Mouse (Mus musculus) C2C12 (cell line): ENCODE results near the gene Togaram1. TPM values are rescaled to one million over a fixed set of nuclear protein-coding genes. Genes with fewer than 3 reads are reported as not detected.

Source experiments
- H3K27me3 ChIP-seq: one replicate; pipeline ENCODE4 v1.6.1; 2011; ENCODE audit not compliant: control insufficient read depth, insufficient read depth, insufficient read length
- H3K36me3 ChIP-seq: one replicate; pipeline ENCODE4 v1.6.1; 2011; ENCODE audit not compliant: control insufficient read depth, insufficient read depth
- H3K4me3 ChIP-seq: one replicate; pipeline ENCODE4 v1.5.1; 2011; ENCODE audit warnings: mild to moderate bottlenecking, control low read depth; ENCODE audit not compliant: poor library complexity, insufficient read depth, severe bottlenecking
- H3K79me2 ChIP-seq: one replicate; pipeline ENCODE4 v1.6.1; 2011; ENCODE audit not compliant: control insufficient read depth, insufficient read depth
- H3K79me3 ChIP-seq: one replicate; pipeline ENCODE4 v1.6.1; 2011; ENCODE audit warnings: low read depth, control low read depth
- H3ac ChIP-seq: one replicate; pipeline ENCODE3; 2011; ENCODE audit warnings: low read depth; ENCODE audit not compliant: control insufficient read depth, insufficient read length
- CEBPB ChIP-seq: IDR thresholded peaks from one replicate; pipeline ENCODE4 v1.6.1; 2011; ENCODE audit warnings: low read depth, mild to moderate bottlenecking, control low read depth, moderate library complexity
- CTCF ChIP-seq: IDR thresholded peaks from one replicate; pipeline ENCODE4 v1.5.1; 2011; ENCODE audit not compliant: control insufficient read depth, insufficient read depth, insufficient read length
- FOSL1 ChIP-seq: IDR thresholded peaks from one replicate; pipeline ENCODE4 v1.8.0; 2011; ENCODE audit warnings: mild to moderate bottlenecking, low read length; ENCODE audit not compliant: poor library complexity, insufficient read depth, severe bottlenecking
- MAX ChIP-seq: IDR thresholded peaks from one replicate; pipeline ENCODE4 v1.6.1; 2011; ENCODE audit warnings: mild to moderate bottlenecking, control low read depth
- MYOD1 ChIP-seq: IDR thresholded peaks from one replicate; pipeline ENCODE4 v1.6.1; 2011; ENCODE audit warnings: low read depth; ENCODE audit not compliant: control insufficient read depth, insufficient read length
- MYOG ChIP-seq: IDR thresholded peaks from one replicate; pipeline ENCODE4 v1.6.1; 2011; ENCODE audit not compliant: control insufficient read depth, insufficient read length; ENCODE audit errors: extremely low read depth
- USF1 ChIP-seq: IDR thresholded peaks from one replicate; pipeline ENCODE4 v1.6.1; 2011; ENCODE audit warnings: low read depth, mild to moderate bottlenecking, control low read depth, moderate library complexity
- polyA plus RNA-seq: library from polyadenylated mRNA; unstranded; fragments of >200 nt; fragmentation: generic; extraction: Trizol; gene quantifications from one replicate; pipeline ENCODE4 v1.2.1, GENCODE M21; 2012; ENCODE audit warnings: missing spikeins

Togaram1 gene
- polyA plus RNA-seq, 1 experiment = 3.9 TPM

DNA sequence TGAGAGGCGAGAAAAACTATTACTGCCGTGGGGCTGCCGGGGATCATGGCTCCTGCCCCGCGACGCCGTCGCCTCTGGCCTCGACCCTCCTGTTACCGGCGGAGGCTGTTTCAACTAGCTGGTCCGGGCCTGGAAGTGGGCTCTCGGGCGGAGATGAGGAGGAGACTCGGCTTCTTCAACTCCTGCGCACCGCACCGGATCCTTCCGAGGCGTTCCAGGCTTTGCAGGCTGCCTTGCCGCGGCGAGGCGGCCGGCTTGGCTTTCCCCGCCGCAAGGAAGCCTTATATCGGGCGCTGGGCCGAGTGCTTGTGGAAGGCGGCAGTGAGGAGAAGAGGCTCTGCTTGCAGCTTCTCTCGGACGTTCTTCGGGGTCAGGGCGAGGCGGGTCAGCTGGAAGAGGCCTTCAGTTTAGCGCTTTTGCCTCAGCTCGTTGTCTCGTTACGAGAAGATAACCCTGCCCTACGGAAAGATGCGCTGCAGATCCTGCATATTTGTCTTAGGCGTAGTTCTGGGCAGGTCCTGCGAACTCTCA lies 562 bp downstream of the Togaram1 start:
- Histone ChIP-seq H3K27me3 (no peaks in the 10 kb centered on the region), H3K79me2 (peaks cover 82% of the 10 kb centered on the region), H3ac (peak overlapping the region; percentile 97), H3K4me3 (peak overlapping the region; percentile 88), H3K79me3 (peaks cover 74% of the 10 kb centered on the region), H3K36me3 (peaks cover 10% of the 10 kb centered on the region)
- TF ChIP-seq CTCF (no peak), MYOG (no peak), CEBPB (no peak), FOSL1 (no peak), MAX (no peak), USF1 (no peak)

DNA sequence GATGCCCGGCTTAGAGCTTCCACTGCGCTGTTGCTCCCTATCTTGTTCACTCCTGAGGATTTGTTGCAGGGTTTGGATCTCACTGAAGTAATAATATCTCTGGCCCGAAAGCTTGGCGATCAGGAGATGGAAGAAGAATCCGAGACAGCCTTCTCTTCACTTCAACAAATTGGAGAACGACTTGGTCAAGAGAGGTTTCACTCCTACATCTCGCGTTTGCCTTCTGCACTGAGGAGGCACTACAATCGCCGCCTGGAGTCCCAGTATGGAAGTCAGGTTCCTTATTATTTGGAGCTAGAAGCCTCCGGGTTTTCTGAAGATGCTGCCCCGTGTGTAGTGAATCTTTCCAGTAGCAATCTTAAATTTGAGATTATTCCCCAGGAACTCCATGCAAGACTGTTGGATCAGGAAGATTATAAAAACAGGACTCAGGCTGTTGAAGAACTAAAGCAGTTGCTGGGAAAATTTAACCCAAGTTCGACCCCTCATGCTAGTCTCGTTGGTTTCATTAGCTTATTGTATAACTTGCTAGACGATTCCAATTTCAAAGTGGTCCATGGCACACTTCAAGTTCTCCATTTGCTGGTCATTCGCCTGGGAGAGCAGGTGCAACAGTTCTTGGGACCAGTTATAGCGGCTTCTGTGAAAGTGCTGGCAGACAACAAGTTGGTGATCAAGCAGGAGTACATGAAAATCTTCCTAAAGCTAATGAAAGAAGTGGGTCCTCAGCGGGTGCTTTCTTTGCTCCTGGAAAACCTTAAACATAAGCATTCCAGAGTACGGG lies 1.2 kb downstream of the Togaram1 start:
- Histone ChIP-seq H3K4me3 (peak overlapping the region; percentile 88), H3K27me3 (no peaks in the 10 kb centered on the region), H3K36me3 (peaks cover 15% of the 10 kb centered on the region), H3K79me3 (peaks cover 81% of the 10 kb centered on the region), H3K79me2 (peaks cover 88% of the 10 kb centered on the region), H3ac (peak overlapping the region; percentile 97)
- TF ChIP-seq USF1 = no peak
- no peak for TF ChIP-seq CEBPB
- TF ChIP-seq MYOG = no peak
- no peak for TF ChIP-seq MAX
- no peak for TF ChIP-seq CTCF
- TF ChIP-seq FOSL1 = no peak

DNA sequence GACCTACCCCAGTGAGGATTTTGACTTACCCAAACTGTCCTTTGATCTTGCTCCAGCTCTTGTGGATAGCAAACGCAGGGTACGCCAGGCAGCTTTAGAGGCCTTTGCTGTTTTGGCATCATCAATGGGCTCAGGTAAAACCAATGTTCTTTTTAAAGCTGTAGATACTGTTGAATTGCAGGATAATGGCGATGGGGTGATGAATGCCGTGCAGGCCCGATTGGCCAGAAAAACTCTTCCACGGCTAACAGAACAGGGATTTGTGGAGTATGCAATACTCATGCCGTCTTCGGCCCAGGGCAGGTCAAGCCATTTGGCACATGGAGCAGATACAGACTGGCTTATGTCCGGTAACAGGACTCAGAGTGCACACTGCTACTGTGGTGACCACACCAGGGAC lies 1.9 kb downstream of the Togaram1 start:
- Histone ChIP-seq H3K4me3 (peak overlapping the region; percentile 88), H3K79me3 (peaks cover 83% of the 10 kb centered on the region), H3K79me2 (peaks cover 95% of the 10 kb centered on the region), H3ac (peak overlapping the region; percentile 43), H3K27me3 (no peaks in the 10 kb centered on the region), H3K36me3 (peaks cover 19% of the 10 kb centered on the region)
- no peak for TF ChIP-seq MYOD1
- no peak for TF ChIP-seq USF1
- no peak for TF ChIP-seq CEBPB
- no peak for TF ChIP-seq FOSL1
- no peak for TF ChIP-seq MYOG
- TF ChIP-seq CTCF = no peak
- TF ChIP-seq MAX = no peak

DNA sequence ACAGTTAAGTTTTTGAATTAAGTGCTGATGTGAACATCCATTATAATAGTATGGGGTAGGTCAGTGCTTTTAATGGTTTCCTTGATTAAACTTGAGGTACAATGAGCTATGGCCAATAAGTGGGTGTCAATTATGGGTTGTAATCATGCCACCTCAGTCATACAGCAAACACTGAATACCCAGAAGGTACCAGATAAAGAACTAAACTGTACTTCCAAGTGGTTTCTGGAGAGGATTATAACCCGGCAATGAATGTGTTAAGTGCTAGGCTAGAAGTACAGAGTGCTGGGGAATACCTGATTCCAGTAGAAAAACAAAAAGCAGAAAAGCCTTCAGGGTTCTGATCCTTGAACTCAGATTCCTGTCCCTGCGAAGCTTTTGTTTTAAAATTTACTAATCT lies 2.5 kb downstream of the Togaram1 start:
- TF ChIP-seq USF1 (no peak), CTCF (no peak), FOSL1 (no peak), MYOG (no peak), MAX (no peak), CEBPB (no peak), MYOD1 (no peak)
- Histone ChIP-seq H3ac (peak overlapping the region; percentile 54), H3K79me2 (peaks cover 98% of the 10 kb centered on the region), H3K27me3 (no peaks in the 10 kb centered on the region), H3K79me3 (peaks cover 85% of the 10 kb centered on the region), H3K36me3 (peaks cover 19% of the 10 kb centered on the region), H3K4me3 (peak overlapping the region; percentile 88)

GRCm38 (mm10) chr12:64971399-64971798 lies 5.8 kb downstream of the Togaram1 start:
- Histone ChIP-seq H3ac (no peak overlapping the region), H3K27me3 (no peaks in the 10 kb centered on the region), H3K79me3 (peaks cover 82% of the 10 kb centered on the region), H3K79me2 (peaks cover 97% of the 10 kb centered on the region), H3K4me3 (no peak overlapping the region), H3K36me3 (peaks cover 19% of the 10 kb centered on the region)
- TF ChIP-seq CEBPB = no peak
- no peak for TF ChIP-seq CTCF
- no peak for TF ChIP-seq MAX
- no peak for TF ChIP-seq MYOD1
- no peak for TF ChIP-seq FOSL1
- no peak for TF ChIP-seq MYOG
- no peak for TF ChIP-seq USF1

- Histone ChIP-seq H3K4me3 (no peak overlapping the region), H3K79me2 (peaks cover 97% of the 10 kb centered on the region), H3K79me3 (peaks cover 80% of the 10 kb centered on the region), H3K36me3 (peaks cover 24% of the 10 kb centered on the region), H3ac (no peak overlapping the region), H3K27me3 (no peaks in the 10 kb centered on the region)
- TF ChIP-seq MYOG (no peak), USF1 (no peak), FOSL1 (no peak), MAX (no peak), MYOD1 (no peak), CEBPB (no peak), CTCF (no peak)
Observed at GRCm38 (mm10) chr12:64972063-64972462, 6.5 kb downstream of the Togaram1 start.
